Mouse (Mus musculus) CH12.LX (cell line): ENCODE data around the gene Isg15. TPM values are rescaled to one million over a fixed set of nuclear protein-coding genes. Genes with fewer than 3 reads are reported as not detected.

Experiments used
- DNase-seq: peaks from one replicate; pipeline ENCODE4 v3.0.0-alpha.2; 2013; ENCODE audit errors: extremely low read depth
- H3K27ac ChIP-seq: 2 replicates; pipeline ENCODE4 v1.5.1; 2012; ENCODE audit warnings: low read depth, mild to moderate bottlenecking, control low read depth, moderate library complexity; ENCODE audit not compliant: insufficient read depth
- H3K27me3 ChIP-seq: replicated peaks from 2 replicates; pipeline ENCODE3; 2012; ENCODE audit warnings: inconsistent platforms
- H3K36me3 ChIP-seq, 2 experiments: replicated peaks in 1 of 2; 2 replicates each; pipeline versions ENCODE3 to v1.6.1; 2012; ENCODE audit warnings: inconsistent platforms in 1 of 2, low read length in 1 of 2, mild to moderate bottlenecking in 1 of 2, mixed read lengths in 1 of 2, moderate library complexity in 1 of 2; ENCODE audit not compliant: control insufficient read depth in 1 of 2, insufficient read depth in 1 of 2
- H3K4me1 ChIP-seq, 2 experiments: 2 replicates each; pipeline ENCODE4 v1.6.1; 2012; ENCODE audit warnings: inconsistent platforms in 1 of 2, moderate library complexity in 1 of 2; ENCODE audit not compliant: insufficient read depth in 2 of 2, control insufficient read depth in 1 of 2
- H3K4me2 ChIP-seq: 2 replicates; pipeline ENCODE4 v1.6.1; 2012; ENCODE audit warnings: low read depth, mild to moderate bottlenecking, control low read depth; ENCODE audit not compliant: poor library complexity, insufficient read depth, severe bottlenecking
- H3K4me3 ChIP-seq, 3 experiments: fragments of 150-350 bp in 1 of 3; sonication (generic) in 1 of 3; replicated peaks in 1 of 3; 2 replicates each; pipeline versions ENCODE3 to v1.5.1; 2011 to 2012; ENCODE audit warnings: low read depth in 2 of 3, low read length in 2 of 3, mild to moderate bottlenecking in 2 of 3, moderate library complexity in 2 of 3, control low read depth in 1 of 3, improper control_type of control experiment in 1 of 3, inconsistent platforms in 1 of 3, mixed read lengths in 1 of 3; ENCODE audit not compliant: poor library complexity in 1 of 3
- H3K79me2 ChIP-seq: replicated peaks from 2 replicates; pipeline ENCODE4 v1.6.1; 2012; ENCODE audit warnings: mild to moderate bottlenecking, moderate library complexity; ENCODE audit not compliant: control insufficient read depth, poor library complexity, insufficient read depth, severe bottlenecking; ENCODE audit errors: extremely low read depth
- H3K9ac ChIP-seq: 2 replicates; pipeline ENCODE4 v1.6.1; 2012; ENCODE audit warnings: low read depth, mild to moderate bottlenecking, control low read depth, moderate library complexity; ENCODE audit not compliant: insufficient read depth
- H3K9me3 ChIP-seq: replicated peaks from 2 replicates; pipeline ENCODE3; 2012; ENCODE audit warnings: low read length, inconsistent platforms, mixed read lengths
- BHLHE40 ChIP-seq: IDR thresholded peaks from 2 replicates; pipeline ENCODE4 v1.6.1; 2011; ENCODE audit warnings: mild to moderate bottlenecking, low read depth, low read length, improper control_type of control experiment
- CHD2 ChIP-seq: IDR thresholded peaks from 2 replicates; pipeline ENCODE4 v1.6.1; 2011; ENCODE audit warnings: low read length, improper control_type of control experiment
- E2F4 ChIP-seq: IDR thresholded peaks from 2 replicates; pipeline ENCODE4 v1.6.1; 2011; ENCODE audit warnings: low read depth, low read length, improper control_type of control experiment; ENCODE audit not compliant: insufficient replicate concordance
- EP300 ChIP-seq: IDR thresholded peaks from 2 replicates; pipeline ENCODE4 v1.6.1; 2011; ENCODE audit warnings: low read length, improper control_type of control experiment
- ETS1 ChIP-seq: conservative IDR thresholded peaks from 2 replicates; pipeline ENCODE4 v1.6.1; 2012; ENCODE audit warnings: low read depth, mild to moderate bottlenecking, inconsistent platforms, low read length, improper control_type of control experiment, moderate library complexity
- GABPA ChIP-seq: IDR thresholded peaks from 2 replicates; pipeline ENCODE4 v1.6.1; 2012; ENCODE audit warnings: low read depth, low read length, improper control_type of control experiment, inconsistent platforms; ENCODE audit not compliant: insufficient replicate concordance
- HCFC1 ChIP-seq: IDR thresholded peaks from 2 replicates; pipeline ENCODE4 v1.6.1; 2012; ENCODE audit warnings: low read depth, mild to moderate bottlenecking, inconsistent platforms, low read length, improper control_type of control experiment
- KAT2A ChIP-seq: IDR thresholded peaks from 2 replicates; pipeline ENCODE4 v1.6.1; 2012; ENCODE audit warnings: low read length, improper control_type of control experiment, inconsistent platforms; ENCODE audit not compliant: insufficient replicate concordance
- MAFK ChIP-seq: IDR thresholded peaks from 2 replicates; pipeline ENCODE4 v1.6.1; 2011; ENCODE audit warnings: low read length, improper control_type of control experiment; ENCODE audit not compliant: insufficient replicate concordance
- MAZ ChIP-seq: IDR thresholded peaks from 2 replicates; pipeline ENCODE4 v1.6.1; 2012; ENCODE audit warnings: low read depth, mild to moderate bottlenecking, inconsistent platforms, low read length, improper control_type of control experiment, moderate library complexity
- MEF2A ChIP-seq: IDR thresholded peaks from 2 replicates; pipeline ENCODE4 v1.6.1; 2014; ENCODE audit warnings: low read depth, mild to moderate bottlenecking, inconsistent platforms, low read length, improper control_type of control experiment, borderline replicate concordance
- MXI1 ChIP-seq: IDR thresholded peaks from 2 replicates; pipeline ENCODE4 v1.6.1; 2011; ENCODE audit warnings: mild to moderate bottlenecking, low read depth, low read length, improper control_type of control experiment
- MYC ChIP-seq: IDR thresholded peaks from 2 replicates; pipeline ENCODE4 v1.6.1; 2011; ENCODE audit warnings: low read depth, mild to moderate bottlenecking, improper control_type of control experiment, low read length
- NRF1 ChIP-seq: IDR thresholded peaks from 2 replicates; pipeline ENCODE4 v1.6.1; 2014; ENCODE audit warnings: low read depth, mild to moderate bottlenecking, inconsistent platforms, low read length, improper control_type of control experiment, moderate library complexity
- POLR2A ChIP-seq: IDR thresholded peaks from 2 replicates; pipeline ENCODE4 v1.6.1; 2011; ENCODE audit warnings: low read depth, mild to moderate bottlenecking, improper control_type of control experiment, low read length
- POLR2AphosphoS2 ChIP-seq: IDR thresholded peaks from 2 replicates; pipeline ENCODE4 v1.6.1; 2011; ENCODE audit warnings: low read depth, low read length, improper control_type of control experiment
- RAD21 ChIP-seq: IDR thresholded peaks from 2 replicates; pipeline ENCODE4 v1.6.1; 2011; ENCODE audit warnings: low read depth, mild to moderate bottlenecking, low read length, improper control_type of control experiment, moderate library complexity
- RCOR1 ChIP-seq: conservative IDR thresholded peaks from 2 replicates; pipeline ENCODE4 v1.6.1; 2012; ENCODE audit warnings: low read depth, mild to moderate bottlenecking, inconsistent platforms, low read length, improper control_type of control experiment
- SIN3A ChIP-seq: IDR thresholded peaks from 2 replicates; pipeline ENCODE4 v1.6.1; 2012; ENCODE audit warnings: low read length, improper control_type of control experiment, inconsistent platforms
- SMC3 ChIP-seq: IDR thresholded peaks from 2 replicates; pipeline ENCODE4 v1.6.1; 2011; ENCODE audit warnings: low read depth, low read length, improper control_type of control experiment
- TBP ChIP-seq: conservative IDR thresholded peaks from 2 replicates; pipeline ENCODE4 v1.6.1; 2011; ENCODE audit warnings: low read depth, low read length, improper control_type of control experiment
- UBTF ChIP-seq: IDR thresholded peaks from 2 replicates; pipeline ENCODE4 v1.6.1; 2012; ENCODE audit warnings: low read depth, mild to moderate bottlenecking, inconsistent platforms, low read length, improper control_type of control experiment, moderate library complexity
- USF2 ChIP-seq: conservative IDR thresholded peaks from 2 replicates; pipeline ENCODE4 v1.6.1; 2011; ENCODE audit warnings: low read depth, low read length, improper control_type of control experiment
- ZMIZ1 ChIP-seq: IDR thresholded peaks from 2 replicates; pipeline ENCODE4 v1.6.1; 2012; ENCODE audit warnings: low read depth, mild to moderate bottlenecking, inconsistent platforms, low read length, improper control_type of control experiment
- ZNF384 ChIP-seq: IDR thresholded peaks from 2 replicates; pipeline ENCODE4 v1.6.1; 2012; ENCODE audit warnings: low read depth, low read length, improper control_type of control experiment, inconsistent platforms
- dilution Hi-C: fragments of 300-500 bp; cut with MboI; formaldehyde crosslinking; loops from 2 replicates; pipeline ENCODE4 v1.14.3; 2020; ENCODE audit warnings: low sequenced_read_pairs; ENCODE audit not compliant: extremely low pct_unique_long_range_greater_than_20kb, extremely low pct_ligation_motif_present
- in situ Hi-C: fragments of 300-500 bp; cut with MboI; formaldehyde crosslinking; loops from 3 replicates; pipeline ENCODE4 v1.14.3; 2019; ENCODE audit warnings: low sequenced_read_pairs, low pct_ligation_motif_present, low pct_unique_long_range_greater_than_20kb, mixed read lengths
- polyA plus RNA-seq: library from polyadenylated mRNA; unstranded; fragments of >175 nt; gene quantifications from 2 replicates; pipeline ENCODE4 v1.2.1, GENCODE M21; 2012; ENCODE audit warnings: low read depth; ENCODE audit not compliant: insufficient read length
- total RNA-seq, 2 experiments: library from RNA; depleted of rRNA; stranded (reverse); fragments of 300-350 nt in 1 of 2; fragments of >200 nt in 1 of 2; gene quantifications; 2 replicates each; pipeline ENCODE4 v1.2.3; 2012 to 2014

Isg15 gene
- total and polyA plus RNA-seq, 3 experiments = 4.8 to 6.8 (median 6.0) TPM

DNA sequence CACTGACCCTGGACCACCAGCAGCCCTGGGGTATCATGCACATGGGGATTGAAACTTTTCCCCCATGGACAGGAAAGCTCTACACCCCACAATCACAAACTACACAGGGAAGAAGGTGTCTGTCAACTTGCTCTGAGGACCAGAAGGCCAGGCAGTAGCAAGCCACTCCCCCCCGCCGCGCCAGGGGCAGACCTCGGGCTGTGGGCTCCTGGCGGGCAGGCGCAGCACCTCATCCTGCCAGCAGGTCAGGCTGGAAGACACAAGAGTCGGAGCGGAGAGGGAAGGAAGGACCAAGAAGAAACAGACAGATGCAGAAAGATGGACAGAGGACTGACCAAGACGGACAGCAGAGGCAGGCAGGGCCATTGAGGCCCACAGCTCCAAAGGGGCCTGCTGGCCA lies 23.0 kb downstream of the Isg15 start:
- H3K9me3 ChIP-seq = no peaks in the 10 kb centered on the region
- in situ Hi-C loops (loop anchor here (10.0 kb wide), 1 partner anchor 53 kb away; no protein-coding TSS in a partner anchor), dilution Hi-C loops (no loop called here)
- DNase-seq = no peak
- no peak overlapping the region for H3K27ac ChIP-seq
- H3K9ac ChIP-seq = no peak overlapping the region
- H3K4me3 ChIP-seq = no peak overlapping the region
- no peak overlapping the region for H3K4me2 ChIP-seq
- peaks cover 15 to 56% of the 10 kb centered on the region in 2 experiments for H3K36me3 ChIP-seq
- TF ChIP-seq ZNF384 = no peak
- TF ChIP-seq HCFC1 = no peak
- TF ChIP-seq KAT2A = no peak
- no peak for TF ChIP-seq SMC3
- no peak for TF ChIP-seq RAD21
- TF ChIP-seq USF2 = no peak
- TF ChIP-seq MXI1 = no peak
- TF ChIP-seq TBP = no peak
- TF ChIP-seq MEF2A = no peak
- no peak for TF ChIP-seq UBTF
- TF ChIP-seq CHD2 = no peak
- no peak for TF ChIP-seq GABPA
- no peak for TF ChIP-seq E2F4
- no peak for TF ChIP-seq NRF1
- no peak for TF ChIP-seq ETS1
- H3K27me3 ChIP-seq = no peaks in the 10 kb centered on the region
- H3K4me1 ChIP-seq = peaks cover 0 to 8% of the 10 kb centered on the region in 2 experiments; a peak in 2 of 4 replicates
- H3K79me2 ChIP-seq = no peaks in the 10 kb centered on the region

- H3K27me3 ChIP-seq = no peaks in the 10 kb centered on the region
- no peaks in the 10 kb centered on the region for H3K4me1 ChIP-seq
- no peak for DNase-seq
- no peak overlapping the region for H3K4me2 ChIP-seq
- H3K36me3 ChIP-seq = peaks cover 34 to 66% of the 10 kb centered on the region in 2 experiments
- no peak overlapping the region for H3K9ac ChIP-seq
- dilution Hi-C loops (no loop called here), in situ Hi-C loops (loop anchor here (10.0 kb wide), 1 partner anchor 47 kb away; no protein-coding TSS in a partner anchor)
- no peaks in the 10 kb centered on the region for H3K79me2 ChIP-seq
- no peak overlapping the region for H3K27ac ChIP-seq
- H3K4me3 ChIP-seq = no peak overlapping the region
- no peaks in the 10 kb centered on the region for H3K9me3 ChIP-seq
- TF ChIP-seq HCFC1 (no peak), UBTF (no peak), BHLHE40 (no peak), MAFK (no peak), POLR2AphosphoS2 (no peak), SIN3A (no peak), SMC3 (no peak), RCOR1 (no peak), POLR2A (no peak), ZMIZ1 (no peak), EP300 (no peak), GABPA (no peak), MAZ (no peak), USF2 (no peak), MYC (no peak)
These were observed 28.8 kb downstream of the Isg15 start for GRCm38 (mm10) chr4:156171828-156172227.
